In genomic region chr1:133487171-133487901, GRCm38 (mm10) we compare ENCODE assay signal across 24 mouse cellular contexts.
A peak's percentile ranks its signal among the peaks of the same experiment; 100 is the strongest.
DNase-seq lines count a peak whose midpoint lies in the region; ATAC-seq and TF ChIP-seq lines count a peak whose summit lies in the region.
"Had no signal": no experiment of that assay in that cellular context is flagged by ENCODE, and none has a peak within 500 bp of the region (broad histone marks: within the 10 kb centered on the region; RNA-seq: fewer than 3 reads in every experiment).

No protein-coding gene starts in this region.

- no peak for TF ChIP-seq POLR2A in testis, adult 2 months (IDR thresholded peaks at IDR 0.05; ENCODE audit: control insufficient read depth, low read depth, low read length)

- no peak for TF ChIP-seq CTCF in kidney, postnatal 0 days (IDR thresholded peaks at IDR 0.05; ENCODE audit: low read depth)
- no peak for TF ChIP-seq CTCF in testis, adult 2 months (IDR thresholded peaks at IDR 0.05; ENCODE audit: control insufficient read depth, insufficient read depth, insufficient replicate concordance, low read depth, low read length)
- no peak for TF ChIP-seq CTCF in stomach, postnatal 0 days (IDR thresholded peaks at IDR 0.05; ENCODE audit: low read depth)

- ATAC-seq in kidney, postnatal 0 days (replicated peaks; ENCODE audit: low FRiP score, low read depth) = no peak
- peak; percentile 46; the same call in 1 of the 2 replicates for ATAC-seq in intestine, embryonic 15.5 days
- ATAC-seq in stomach, postnatal 0 days (ENCODE audit: low FRiP score, low TSS enrichment) = peak; percentile 63
- no peak for ATAC-seq in liver, embryonic 12.5 days
- ATAC-seq: activated CD4-positive, CD25-positive, alpha-beta regulatory T cell, adult 4 months; forebrain, embryonic 14.5 days; forebrain, postnatal 0 days had no signal

- H3K27me3 ChIP-seq in kidney, postnatal 0 days (ENCODE audit: insufficient read depth, low read length) = no peaks in the 10 kb centered on the region
- no peaks in the 10 kb centered on the region for H3K27me3 ChIP-seq in testis, adult 2 months (ENCODE audit: control insufficient read depth, insufficient read depth, low read length)
- H3K27me3 ChIP-seq in intestine, embryonic 15.5 days (replicated peaks) = no peaks in the 10 kb centered on the region
- no peaks in the 10 kb centered on the region for H3K27me3 ChIP-seq in stomach, postnatal 0 days (ENCODE audit: control insufficient read depth, insufficient read depth, low read length)
- peaks cover 7% of the 10 kb centered on the region for H3K27me3 ChIP-seq in liver, embryonic 12.5 days (replicated peaks)
- H3K27me3 ChIP-seq: embryonic facial prominence, embryonic 12.5 days; embryonic facial prominence, embryonic 15.5 days had no signal

- DNase-seq in kidney, postnatal 0 days (ENCODE audit: low spot score) = no peak
- no peak for DNase-seq in kidney, postnatal 25 days
- DNase-seq in testis, postnatal 10 days (ENCODE audit: low spot score) = no peak
- no peak for DNase-seq in stomach, postnatal 0 days (ENCODE audit: low spot score)
- DNase-seq in layer of hippocampus, adult 18-20 months (ENCODE audit: low spot score in 2 of 2) = no peak
- DNase-seq: adrenal gland, adult 2 months; adrenal gland, postnatal 14 days; cerebellum, adult 11 months; cerebellum, adult 2 months; cerebellum, adult 9-11 months; cerebellum, postnatal 25 days; forebrain, postnatal 0 days; gastrocnemius, adult 2 months; gastrocnemius, postnatal 14 days; heart, adult 11 months had no signal

- H3K4me1 ChIP-seq in kidney, postnatal 0 days (replicated peaks; ENCODE audit: insufficient read depth, low read length) = peaks cover 17% of the 10 kb centered on the region
- no peaks in the 10 kb centered on the region; the same call in 1 of the 2 replicates for H3K4me1 ChIP-seq in testis, adult 2 months (ENCODE audit: control insufficient read depth, insufficient read depth, low read length)
- peaks cover 8% of the 10 kb centered on the region for H3K4me1 ChIP-seq in intestine, embryonic 15.5 days (replicated peaks)
- H3K4me1 ChIP-seq in stomach, postnatal 0 days (replicated peaks; ENCODE audit: control insufficient read depth, insufficient read depth) = 0 out of 2 replicates have a peak, but pooled peaks cover 3% of the 10 kb centered on the region
- H3K4me1 ChIP-seq in liver, embryonic 12.5 days = peaks cover 7% of the 10 kb centered on the region

- H3K27ac ChIP-seq in kidney, postnatal 0 days = 0 out of 2 replicates have a peak overlapping the region, but pooled peaks have one; percentile 28
- no peak overlapping the region for H3K27ac ChIP-seq in testis, adult 2 months (ENCODE audit: control insufficient read depth, insufficient read depth, low read depth, low read length)
- H3K27ac ChIP-seq in intestine, embryonic 15.5 days = no peak overlapping the region
- H3K27ac ChIP-seq in stomach, postnatal 0 days (replicated peaks) = no peak overlapping the region
- no peak overlapping the region for H3K27ac ChIP-seq in liver, embryonic 12.5 days
- H3K27ac ChIP-seq: embryonic facial prominence, embryonic 12.5 days; embryonic facial prominence, embryonic 15.5 days; gastrocnemius, adult 2 months; hindbrain, embryonic 14.5 days had no signal

- H3K9ac ChIP-seq in kidney, postnatal 0 days (ENCODE audit: low read depth, low read length) = no peak overlapping the region
- H3K9ac ChIP-seq in intestine, embryonic 15.5 days = no peak overlapping the region
- no peak overlapping the region for H3K9ac ChIP-seq in stomach, postnatal 0 days (ENCODE audit: low read length)
- no peak overlapping the region for H3K9ac ChIP-seq in liver, embryonic 12.5 days
- H3K9ac ChIP-seq: embryonic facial prominence, embryonic 12.5 days; embryonic facial prominence, embryonic 15.5 days; forebrain, postnatal 0 days; hindbrain, embryonic 14.5 days had no signal

- H3K4me2 ChIP-seq in kidney, postnatal 0 days (ENCODE audit: low read length) = no peak overlapping the region
- H3K4me2 ChIP-seq in intestine, embryonic 15.5 days (replicated peaks) = no peak overlapping the region
- no peak overlapping the region for H3K4me2 ChIP-seq in stomach, postnatal 0 days (replicated peaks; ENCODE audit: low read depth)
- no peak overlapping the region for H3K4me2 ChIP-seq in liver, embryonic 12.5 days
- H3K4me2 ChIP-seq: embryonic facial prominence, embryonic 12.5 days; embryonic facial prominence, embryonic 15.5 days; heart, embryonic 11.5 days; hindbrain, embryonic 14.5 days had no signal

- WGBS in kidney, postnatal 0 days = 77% methylated on average over 8 of the region's 8 CpGs
- 53% methylated on average over 8 of the region's 8 CpGs for WGBS in intestine, embryonic 15.5 days
- 62% methylated on average over 8 of the region's 8 CpGs for WGBS in stomach, postnatal 0 days
- 43% methylated on average over 8 of the region's 8 CpGs for WGBS in liver, embryonic 12.5 days (ENCODE audit: insufficient replicate concordance)

- no peak overlapping the region for H3K4me3 ChIP-seq in kidney, postnatal 0 days (replicated peaks; ENCODE audit: low read depth, low read length)
- peak overlapping the region; percentile 44 for H3K4me3 ChIP-seq in testis, adult 2 months (ENCODE audit: control insufficient read depth, low read depth, low read length)
- no peak overlapping the region for H3K4me3 ChIP-seq in intestine, embryonic 15.5 days (replicated peaks)
- H3K4me3 ChIP-seq in stomach, postnatal 0 days (ENCODE audit: low read depth, low read length) = no peak overlapping the region
- no peak overlapping the region for H3K4me3 ChIP-seq in liver, embryonic 12.5 days
- H3K4me3 ChIP-seq: embryonic facial prominence, embryonic 12.5 days; embryonic facial prominence, embryonic 15.5 days; gastrocnemius, adult 2 months had no signal

- no peaks in the 10 kb centered on the region for H3K9me3 ChIP-seq in kidney, postnatal 0 days (replicated peaks; ENCODE audit: low read length)
- H3K9me3 ChIP-seq in intestine, embryonic 15.5 days = no peaks in the 10 kb centered on the region
- H3K9me3 ChIP-seq in stomach, postnatal 0 days (ENCODE audit: control insufficient read depth, low read length) = no peaks in the 10 kb centered on the region
- H3K9me3 ChIP-seq in liver, embryonic 12.5 days (replicated peaks) = no peaks in the 10 kb centered on the region
- H3K9me3 ChIP-seq: embryonic facial prominence, embryonic 12.5 days; embryonic facial prominence, embryonic 15.5 days had no signal

- TF ChIP-seq EP300 in stomach, postnatal 0 days (optimal IDR thresholded peaks at IDR 0.05) = no peak

- no peaks in the 10 kb centered on the region for H3K36me3 ChIP-seq in kidney, postnatal 0 days (ENCODE audit: insufficient read depth, low read length)
- no peaks in the 10 kb centered on the region for H3K36me3 ChIP-seq in testis, adult 2 months (ENCODE audit: control insufficient read depth, insufficient read depth, low read length)
- no peaks in the 10 kb centered on the region for H3K36me3 ChIP-seq in intestine, embryonic 15.5 days
- no peaks in the 10 kb centered on the region for H3K36me3 ChIP-seq in stomach, postnatal 0 days (ENCODE audit: control insufficient read depth, insufficient read depth, low read length)
- H3K36me3 ChIP-seq in liver, embryonic 12.5 days = no peaks in the 10 kb centered on the region
- H3K36me3 ChIP-seq: embryonic facial prominence, embryonic 12.5 days; embryonic facial prominence, embryonic 15.5 days had no signal

Comparison
In these comparisons a context has a peak if more than half of its experiments do, and no peak if none do; other contexts are left out.
1. ATAC-seq: peak in intestine, embryonic 15.5 days (single experiment) and stomach, postnatal 0 days (single experiment); none in kidney, postnatal 0 days (single experiment) and liver, embryonic 12.5 days (single experiment).